Mouse (Mus musculus) right cerebral cortex, adult 18-20 months (tissue): ENCODE results near the gene Mup19.
"Not testable (repeated sequence)": the region's sequence is repeated elsewhere in the genome, so short reads cannot be mapped to it uniquely, and the experiment has no call there.

ENCODE experiments used
- DNase-seq: peaks from one replicate; pipeline ENCODE4 v3.0.0; 2022; ENCODE audit warnings: mixed read lengths

The Mup19 gene

DNA sequence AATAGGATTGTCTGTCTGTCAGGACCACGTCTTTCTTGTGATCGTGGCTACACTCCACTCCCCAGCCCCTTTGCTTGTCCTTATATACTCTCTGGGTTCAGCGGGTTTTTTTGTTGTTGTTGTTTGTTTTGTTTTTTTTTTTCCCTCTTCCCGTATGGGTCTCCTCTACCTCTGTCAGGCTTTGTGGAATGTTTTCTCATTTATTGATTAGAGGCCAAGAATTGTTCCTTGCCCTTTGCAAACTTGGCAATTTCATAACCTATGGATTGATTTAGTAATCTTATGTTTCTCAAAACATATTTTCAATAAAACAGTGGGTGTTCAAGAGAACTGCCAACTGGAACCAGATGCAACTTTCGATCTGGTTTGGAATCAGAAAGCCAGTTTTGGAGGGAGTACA, at the start of gene Mup19:
Mup19 (minus strand) TSS at position 101 of the 400 bp plus-strand sequence.
- DNase-seq, result not testable (repeated sequence)

DNA sequence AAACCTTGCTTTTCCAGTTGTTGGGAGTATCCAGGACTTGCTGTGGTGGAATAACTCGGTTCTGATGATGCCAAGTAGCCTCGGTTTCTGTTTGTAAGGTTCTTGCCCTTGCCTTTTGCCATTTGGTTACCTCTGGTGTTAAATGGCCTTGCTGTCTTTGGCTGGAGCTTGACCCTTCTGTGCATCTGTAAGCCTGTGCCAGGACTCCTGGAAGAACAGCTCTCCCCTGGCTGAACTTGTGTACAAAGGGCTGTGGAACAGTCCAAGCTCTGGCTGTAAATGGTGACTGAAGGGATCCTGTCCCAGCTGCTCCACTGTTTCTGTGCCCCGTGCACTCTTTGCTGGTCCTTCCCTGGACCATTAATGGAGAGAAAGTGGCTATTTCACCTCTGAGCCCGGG, 47.1 kb upstream of the Mup19 start:
- no peak for DNase-seq

GRCm38 (mm10) chr4:61823185-61823584, 41.1 kb upstream of the Mup19 start:
- DNase-seq, result no peak

DNA sequence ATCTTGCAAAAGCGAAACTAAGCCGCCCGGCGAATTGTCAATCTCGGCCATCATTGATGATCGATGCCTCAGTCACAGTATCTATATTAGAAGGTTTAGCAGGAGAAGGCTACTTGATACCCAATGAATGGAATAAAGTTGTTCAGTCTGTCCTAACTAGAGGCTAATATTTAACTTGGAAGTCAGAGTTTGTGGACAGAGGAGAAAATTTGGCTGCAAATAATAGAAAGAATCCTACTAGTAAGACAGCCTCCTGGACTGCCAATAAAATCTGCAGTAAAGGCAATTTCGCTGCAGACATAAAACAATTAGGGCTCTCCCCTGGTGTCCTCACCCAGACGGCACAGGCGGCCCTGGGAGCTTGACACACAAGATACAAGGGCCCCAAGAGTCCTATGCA, 40.5 kb upstream of the Mup19 start:
- not testable (repeated sequence) for DNase-seq

DNA sequence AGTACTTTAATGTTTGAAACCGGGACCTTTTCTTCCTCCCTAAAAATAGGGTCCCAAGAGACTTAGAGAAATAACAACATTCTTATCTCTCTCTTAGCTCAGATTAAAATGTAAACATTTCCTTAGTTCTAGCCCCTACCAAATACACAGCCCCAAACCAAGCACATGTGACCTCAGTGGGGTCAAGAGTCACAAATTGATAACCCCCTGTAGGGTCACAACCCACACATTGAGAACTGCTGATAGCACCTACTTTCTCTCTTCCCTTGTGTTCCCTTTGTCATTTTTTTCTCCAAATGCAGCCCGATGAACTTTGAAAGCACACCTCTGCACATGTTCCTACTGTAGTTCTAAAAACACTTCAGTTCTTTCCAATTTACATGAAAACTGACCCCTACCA, 33.5 kb upstream of the Mup19 start:
- DNase-seq, result no peak

GRCm38 (mm10) chr4:61813435-61813834, 31.4 kb upstream of the Mup19 start:
- no peak for DNase-seq

- peak; percentile 48 for DNase-seq
Observed at GRCm38 (mm10) chr4:61811193-61811592, 29.1 kb upstream of the Mup19 start.

GRCm38 (mm10) chr4:61808926-61809325, 26.9 kb upstream of the Mup19 start:
- DNase-seq, result not testable (repeated sequence)

DNA sequence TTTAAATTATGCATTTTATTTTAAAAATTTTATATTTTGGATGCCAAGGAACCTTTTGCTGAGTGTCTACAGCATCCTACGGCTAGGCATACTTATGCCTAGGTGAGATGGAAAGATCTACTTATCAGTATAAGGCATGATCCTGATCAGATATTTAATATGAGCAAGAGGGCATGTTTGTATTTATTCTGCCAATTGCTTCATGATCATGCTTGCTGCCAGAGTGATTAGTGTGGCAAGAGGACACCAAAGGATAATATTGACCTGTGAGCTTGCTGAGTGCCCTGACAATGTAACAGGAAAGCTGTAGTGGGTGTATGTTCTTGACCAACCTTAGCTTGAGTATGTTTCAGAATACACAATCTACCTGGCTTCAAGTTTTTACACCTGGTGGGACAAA, 7.6 kb upstream of the Mup19 start:
- not testable (repeated sequence) for DNase-seq

DNA sequence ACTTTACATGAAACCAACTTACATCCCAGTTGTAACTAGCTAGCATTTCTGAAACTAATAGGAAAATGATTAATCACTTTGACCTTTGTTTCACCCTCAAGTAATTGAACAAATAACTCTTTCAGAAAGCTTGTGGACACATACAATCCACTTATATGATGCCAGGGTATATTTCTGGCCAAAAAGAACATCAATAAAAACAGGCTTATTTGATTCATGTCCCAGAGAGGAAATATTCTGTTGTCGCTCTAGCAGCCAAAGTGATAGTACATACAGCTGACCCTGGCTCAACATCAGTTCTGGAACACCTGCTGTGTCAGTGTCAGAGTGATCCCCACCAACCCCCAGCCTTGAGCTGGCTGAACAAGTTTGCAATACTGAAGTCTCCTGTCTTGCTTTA, 2.2 kb upstream of the Mup19 start:
- not testable (repeated sequence) for DNase-seq
